Mouse (Mus musculus): ENCODE data around the gene Arhgef3. TPM values are rescaled to one million over a fixed set of nuclear protein-coding genes. Genes with fewer than 3 reads are reported as not detected.
A peak's percentile ranks its signal among the peaks of the same experiment; 100 is the strongest.

Gene Arhgef3
- total and polyA plus RNA-seq, 3 experiments = 11.1 to 27.8 (median 23.0) TPM

DNA sequence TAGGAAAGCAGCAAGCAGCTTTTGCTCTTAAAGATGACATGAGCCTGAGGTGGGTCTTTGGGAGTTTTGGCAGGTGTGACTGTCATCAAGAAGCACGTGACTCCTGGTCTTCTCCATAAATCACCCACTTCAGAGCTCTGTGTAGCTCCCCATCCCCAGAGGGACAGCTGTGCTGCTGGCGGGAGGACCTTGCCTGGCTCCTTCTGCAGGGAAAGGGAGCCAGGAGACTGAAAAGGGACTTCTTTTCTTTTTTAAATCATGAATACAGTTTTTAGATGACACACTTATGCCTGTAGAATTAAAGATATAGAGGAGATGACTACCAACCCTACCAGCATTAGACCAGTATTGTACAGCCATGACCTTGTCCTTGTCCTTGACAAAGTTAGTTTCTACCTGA, 113.6 kb downstream of the Arhgef3 start:
- no peaks in the 10 kb centered on the region for H3K27me3 ChIP-seq (ENCODE audit: control insufficient read depth, insufficient read depth, low read length)
- H3K4me3 ChIP-seq = no peak overlapping the region
- H3K79me2 ChIP-seq (replicated peaks; ENCODE audit: control insufficient read depth, insufficient read depth, low read length) = no peaks in the 10 kb centered on the region
- 65% methylated on average over 2 of the region's 2 CpGs for WGBS
- H3K27ac ChIP-seq = peak overlapping the region; percentile 8; the same call in 1 of the 2 replicates
- H3K9ac ChIP-seq (ENCODE audit: low read depth, low read length) = no peak overlapping the region
- H3K36me3 ChIP-seq (ENCODE audit: control insufficient read depth, insufficient read depth, low read length) = peaks cover 6% of the 10 kb centered on the region
- DNase-seq = no peak
- peaks cover 25% of the 10 kb centered on the region for H3K4me1 ChIP-seq (ENCODE audit: control insufficient read depth, insufficient read depth, low read length)
- intact Hi-C loops (cut with DNase I) = loop anchor here (2.0 kb wide), 1 partner anchor 35 kb away; no protein-coding TSS in a partner anchor
- TF ChIP-seq EP300 (IDR thresholded peaks at IDR 0.05; ENCODE audit: insufficient read depth, low read depth, low read length) (no peak), CTCF (IDR thresholded peaks at IDR 0.05) (no peak)

DNA sequence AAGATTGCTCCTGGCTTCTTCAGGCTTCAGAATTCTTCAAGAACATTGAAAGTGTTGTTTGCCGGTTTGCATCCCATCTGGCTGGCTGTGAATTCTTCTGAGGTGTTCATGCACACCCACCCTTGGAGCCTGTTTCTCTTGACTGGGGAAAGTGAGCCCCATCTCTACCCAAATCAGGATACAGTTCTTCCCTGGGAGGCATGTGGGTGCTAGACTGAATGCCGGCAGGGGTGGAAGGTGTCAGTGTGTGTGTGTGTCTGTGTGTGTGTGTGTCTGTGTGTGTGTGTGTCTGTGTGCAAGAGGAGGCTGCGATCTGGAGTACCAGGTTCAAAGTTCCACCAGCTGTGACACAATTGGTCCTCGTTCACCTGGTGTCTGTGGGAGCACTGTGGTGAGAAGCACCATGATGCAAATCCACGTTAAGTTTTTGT, 114.3 kb downstream of the Arhgef3 start:
- H3K9ac ChIP-seq (ENCODE audit: low read depth, low read length) = no peak overlapping the region
- no peaks in the 10 kb centered on the region for H3K27me3 ChIP-seq (ENCODE audit: control insufficient read depth, insufficient read depth, low read length)
- TF ChIP-seq POLR2A (IDR thresholded peaks at IDR 0.05; ENCODE audit: insufficient read depth, low read depth, low read length) (no peak), EP300 (IDR thresholded peaks at IDR 0.05; ENCODE audit: insufficient read depth, low read depth, low read length) (no peak), CTCF (IDR thresholded peaks at IDR 0.05) (no peak)
- peaks cover 25% of the 10 kb centered on the region for H3K4me1 ChIP-seq (ENCODE audit: control insufficient read depth, insufficient read depth, low read length)
- no peak overlapping the region for H3K4me3 ChIP-seq
- peak overlapping the region; percentile 92 for H3K27ac ChIP-seq
- WGBS = 69% methylated on average over 5 of the region's 5 CpGs
- intact Hi-C loops (cut with DNase I) = loop anchor here (2.0 kb wide), 1 partner anchor 36 kb away; no protein-coding TSS in a partner anchor
- no peaks in the 10 kb centered on the region for H3K79me2 ChIP-seq (replicated peaks; ENCODE audit: control insufficient read depth, insufficient read depth, low read length)
- peaks cover 6% of the 10 kb centered on the region for H3K36me3 ChIP-seq (ENCODE audit: control insufficient read depth, insufficient read depth, low read length)
- DNase-seq = no peak

DNA sequence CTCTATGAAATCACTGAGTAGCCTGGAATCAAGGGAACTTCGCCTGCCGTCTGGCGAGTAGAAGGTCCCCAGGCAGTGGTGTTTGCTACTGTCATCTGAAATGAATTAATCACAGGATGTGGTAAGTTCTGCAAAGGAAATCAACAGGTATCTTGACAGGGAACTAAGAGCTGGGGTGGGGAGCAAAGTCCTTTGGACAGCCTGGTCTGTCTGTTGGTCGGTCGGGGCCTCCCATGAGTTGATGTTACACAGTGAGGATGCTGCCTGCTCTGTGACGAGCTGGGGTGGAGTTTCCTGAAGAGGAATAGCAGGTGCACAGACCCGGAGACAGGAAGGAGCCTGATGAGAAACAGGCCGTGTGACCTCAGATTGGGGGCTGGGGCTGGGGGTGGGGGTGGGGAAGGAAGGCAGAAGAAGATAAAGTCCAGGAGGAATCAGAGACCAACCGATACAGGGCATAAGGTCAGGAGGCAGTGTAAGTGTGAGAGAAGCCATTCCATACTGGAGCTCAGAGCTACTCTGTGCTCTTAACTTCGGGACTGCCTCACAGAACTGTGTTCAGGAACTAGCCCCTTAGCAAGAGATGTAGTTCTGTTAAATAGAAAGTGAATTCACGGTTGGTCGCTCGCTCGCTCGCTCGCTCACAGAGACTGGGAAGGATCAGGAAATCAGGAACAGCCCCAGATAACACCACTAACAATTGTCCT, 114.9 kb downstream of the Arhgef3 start:
- Histone ChIP-seq H3K4me3 (peak overlapping the region; percentile 13; the same call in 1 of the 2 replicates), H3K27ac (peak overlapping the region; percentile 92), H3K36me3 (ENCODE audit: control insufficient read depth, insufficient read depth, low read length) (peaks cover 6% of the 10 kb centered on the region), H3K9ac (ENCODE audit: low read depth, low read length) (peak overlapping the region; percentile 53; the same call in 1 of the 2 replicates), H3K79me2 (replicated peaks; ENCODE audit: control insufficient read depth, insufficient read depth, low read length) (no peaks in the 10 kb centered on the region), H3K4me1 (ENCODE audit: control insufficient read depth, insufficient read depth, low read length) (peaks cover 25% of the 10 kb centered on the region), H3K27me3 (ENCODE audit: control insufficient read depth, insufficient read depth, low read length) (no peaks in the 10 kb centered on the region)
- intact Hi-C loops (cut with DNase I) = loop anchor here (2.0 to 5.0 kb wide), 2 partner anchors 37 to 113 kb away; no protein-coding TSS in a partner anchor
- no peak for TF ChIP-seq POLR2A (IDR thresholded peaks at IDR 0.05; ENCODE audit: insufficient read depth, low read depth, low read length)
- peak; percentile 71; the same call in 1 of the 2 replicates for TF ChIP-seq EP300 (IDR thresholded peaks at IDR 0.05; ENCODE audit: insufficient read depth, low read depth, low read length)
- TF ChIP-seq CTCF (IDR thresholded peaks at IDR 0.05) = no peak
- 47% methylated on average over 16 of the region's 16 CpGs for WGBS
- peak; percentile 58 to 70 for DNase-seq

DNA sequence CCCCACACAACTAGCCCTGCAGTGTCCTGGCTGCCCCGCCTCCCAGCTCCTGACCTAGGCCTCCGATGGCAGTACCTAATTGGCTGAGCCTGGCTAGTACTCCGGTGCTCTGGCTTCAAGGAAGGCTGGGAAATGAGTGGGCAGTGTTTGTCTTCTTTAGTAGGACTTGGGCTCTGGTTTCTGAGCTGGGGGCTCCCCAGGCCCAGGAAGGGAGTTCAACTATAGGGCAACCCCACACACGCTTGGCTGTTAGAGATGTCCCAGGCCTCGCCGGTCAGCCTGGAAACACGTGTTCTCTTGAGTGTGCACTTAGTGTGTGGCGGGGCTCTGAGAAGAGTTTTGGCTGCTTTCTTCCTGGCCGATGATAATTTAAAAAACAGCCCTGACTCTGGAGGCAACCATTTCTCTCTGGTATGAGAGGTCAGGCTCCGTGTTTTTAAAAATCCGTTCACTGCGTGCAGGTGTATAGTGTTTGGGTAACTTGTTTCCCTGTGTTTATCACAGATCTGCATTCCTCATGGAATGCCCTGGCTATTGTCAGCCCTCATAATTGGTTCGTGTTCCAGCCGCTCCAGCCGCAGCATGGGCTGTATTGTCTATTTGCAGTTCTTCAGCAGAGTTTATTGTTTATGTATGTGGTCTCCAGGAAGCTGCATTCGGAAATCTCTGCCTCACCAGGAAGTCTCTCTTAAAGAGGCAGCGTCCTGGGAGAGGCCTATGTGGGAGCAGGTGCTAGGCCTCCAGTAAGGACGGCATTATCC, 115.7 kb downstream of the Arhgef3 start:
- no peaks in the 10 kb centered on the region for H3K79me2 ChIP-seq (replicated peaks; ENCODE audit: control insufficient read depth, insufficient read depth, low read length)
- H3K9ac ChIP-seq (ENCODE audit: low read depth, low read length) = peak overlapping the region; percentile 53
- TF ChIP-seq EP300 (IDR thresholded peaks at IDR 0.05; ENCODE audit: insufficient read depth, low read depth, low read length) (peak; percentile 89), CTCF (IDR thresholded peaks at IDR 0.05) (no peak), POLR2A (IDR thresholded peaks at IDR 0.05; ENCODE audit: insufficient read depth, low read depth, low read length) (peak; percentile 77)
- DNase-seq = peak; percentile 64 to 80
- peak overlapping the region; percentile 31; the same call in 1 of the 2 replicates for H3K4me3 ChIP-seq
- H3K27ac ChIP-seq = peak overlapping the region; percentile 92
- H3K27me3 ChIP-seq (ENCODE audit: control insufficient read depth, insufficient read depth, low read length) = no peaks in the 10 kb centered on the region
- H3K36me3 ChIP-seq (ENCODE audit: control insufficient read depth, insufficient read depth, low read length) = peaks cover 6% of the 10 kb centered on the region
- intact Hi-C loops (cut with DNase I) = loop anchor here (5.0 kb wide), 1 partner anchor 112 kb away; no protein-coding TSS in a partner anchor
- H3K4me1 ChIP-seq (ENCODE audit: control insufficient read depth, insufficient read depth, low read length) = peaks cover 26% of the 10 kb centered on the region
- WGBS = 9% methylated on average over 18 of the region's 18 CpGs

DNA sequence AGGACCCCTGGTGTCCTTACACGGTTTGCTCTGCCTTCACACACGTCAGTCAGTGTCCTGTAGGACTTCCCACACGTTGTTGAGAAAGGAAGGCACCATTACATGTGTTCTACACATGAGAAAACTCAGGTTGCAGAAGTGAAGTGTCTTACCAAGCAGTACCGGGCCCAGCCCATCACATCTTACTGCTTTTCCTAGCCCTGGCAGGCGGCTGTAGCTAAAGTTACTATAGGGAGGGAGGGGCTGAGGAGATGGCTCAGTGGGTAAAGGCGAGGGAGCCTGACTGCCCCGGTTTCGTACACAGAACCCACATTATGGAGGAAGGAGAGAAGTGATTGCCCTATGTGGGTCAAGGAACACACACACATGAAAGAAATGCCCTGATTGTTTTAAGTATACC, 116.8 kb downstream of the Arhgef3 start:
- WGBS = 76% methylated on average over 8 of the region's 8 CpGs
- H3K79me2 ChIP-seq (replicated peaks; ENCODE audit: control insufficient read depth, insufficient read depth, low read length) = no peaks in the 10 kb centered on the region
- intact Hi-C loops (cut with DNase I) = loop anchor here (5.0 kb wide), 1 partner anchor 111 kb away; no protein-coding TSS in a partner anchor

More for the DNA sequence above, 116.8 kb downstream of the Arhgef3 start:
- TF ChIP-seq POLR2A (IDR thresholded peaks at IDR 0.05; ENCODE audit: insufficient read depth, low read depth, low read length) (no peak), CTCF (IDR thresholded peaks at IDR 0.05) (no peak), EP300 (IDR thresholded peaks at IDR 0.05; ENCODE audit: insufficient read depth, low read depth, low read length) (no peak)
- no peaks in the 10 kb centered on the region for H3K27me3 ChIP-seq (ENCODE audit: control insufficient read depth, insufficient read depth, low read length)
- peaks cover 31% of the 10 kb centered on the region for H3K4me1 ChIP-seq (ENCODE audit: control insufficient read depth, insufficient read depth, low read length)
- peaks cover 6% of the 10 kb centered on the region for H3K36me3 ChIP-seq (ENCODE audit: control insufficient read depth, insufficient read depth, low read length)
- H3K4me3 ChIP-seq = no peak overlapping the region
- no peak overlapping the region for H3K9ac ChIP-seq (ENCODE audit: low read depth, low read length)
- DNase-seq = no peak
- peak overlapping the region; percentile 92 for H3K27ac ChIP-seq

Data from heart, adult 2 months (tissue).